ENCODE assay signal across 9 mouse cellular contexts in genomic region chr8:117410391-117410790, GRCm38 (mm10).
DNase-seq lines count a peak whose midpoint lies in the region; ATAC-seq and TF ChIP-seq lines count a peak whose summit lies in the region.
"Had no signal": no experiment of that assay in that cellular context is flagged by ENCODE, and none has a peak within 500 bp of the region (broad histone marks: within the 10 kb centered on the region; RNA-seq: fewer than 3 reads in every experiment).

No protein-coding gene starts in this region.

- peaks cover 3% of the 10 kb centered on the region; the same call in 1 of the 2 replicates for H3K4me1 ChIP-seq in liver, embryonic 13.5 days (replicated peaks)
- 0 out of 2 replicates have a peak, but pooled peaks cover 5% of the 10 kb centered on the region for H3K4me1 ChIP-seq in liver, embryonic 12.5 days
- H3K4me1 ChIP-seq in heart, embryonic 12.5 days (replicated peaks) = peaks cover 44% of the 10 kb centered on the region
- H3K4me1 ChIP-seq in stomach, postnatal 0 days (replicated peaks; ENCODE audit: control insufficient read depth, insufficient read depth) = peaks cover 4% of the 10 kb centered on the region; the same call in 1 of the 2 replicates
- no peaks in the 10 kb centered on the region for H3K4me1 ChIP-seq in forebrain, embryonic 11.5 days (replicated peaks; ENCODE audit: control insufficient read depth, insufficient read depth, low read length)
- H3K4me1 ChIP-seq in forebrain, embryonic 12.5 days = peaks cover 14% of the 10 kb centered on the region

- ATAC-seq in liver, embryonic 13.5 days (ENCODE audit: low read depth) = no peak
- ATAC-seq in liver, embryonic 12.5 days = no peak
- peak; percentile 66; the same call in 1 of the 2 replicates for ATAC-seq in heart, embryonic 12.5 days (ENCODE audit: insufficient number of reproducible peaks, low FRiP score)
- peak; percentile 68; the same call in 1 of the 2 replicates for ATAC-seq in stomach, postnatal 0 days (ENCODE audit: low FRiP score, low TSS enrichment)
- ATAC-seq in forebrain, embryonic 11.5 days (replicated peaks; ENCODE audit: low FRiP score) = no peak
- no peak for ATAC-seq in forebrain, embryonic 12.5 days (ENCODE audit: low FRiP score)

- no peak for TF ChIP-seq EP300 in stomach, postnatal 0 days (optimal IDR thresholded peaks at IDR 0.05)

- no peaks in the 10 kb centered on the region for H3K9me3 ChIP-seq in liver, embryonic 13.5 days (replicated peaks)
- no peaks in the 10 kb centered on the region for H3K9me3 ChIP-seq in liver, embryonic 12.5 days (replicated peaks)
- no peaks in the 10 kb centered on the region for H3K9me3 ChIP-seq in heart, embryonic 12.5 days (replicated peaks)
- no peaks in the 10 kb centered on the region for H3K9me3 ChIP-seq in stomach, postnatal 0 days (ENCODE audit: control insufficient read depth, low read length)
- H3K9me3 ChIP-seq in forebrain, embryonic 11.5 days (ENCODE audit: control insufficient read depth, low read length) = no peaks in the 10 kb centered on the region
- no peaks in the 10 kb centered on the region for H3K9me3 ChIP-seq in forebrain, embryonic 12.5 days
- H3K9me3 ChIP-seq: heart, embryonic 15.5 days had no signal

- H3K27me3 ChIP-seq in liver, embryonic 13.5 days = no peaks in the 10 kb centered on the region
- H3K27me3 ChIP-seq in liver, embryonic 12.5 days (replicated peaks) = no peaks in the 10 kb centered on the region
- no peaks in the 10 kb centered on the region for H3K27me3 ChIP-seq in heart, embryonic 12.5 days (replicated peaks)
- H3K27me3 ChIP-seq in stomach, postnatal 0 days (ENCODE audit: control insufficient read depth, insufficient read depth, low read length) = no peaks in the 10 kb centered on the region
- H3K27me3 ChIP-seq in forebrain, embryonic 11.5 days (ENCODE audit: control insufficient read depth, insufficient read depth, low read length) = no peaks in the 10 kb centered on the region
- no peaks in the 10 kb centered on the region for H3K27me3 ChIP-seq in forebrain, embryonic 12.5 days
- H3K27me3 ChIP-seq: heart, embryonic 15.5 days had no signal

- no peak overlapping the region for H3K4me2 ChIP-seq in liver, embryonic 13.5 days
- no peak overlapping the region for H3K4me2 ChIP-seq in liver, embryonic 12.5 days
- H3K4me2 ChIP-seq in heart, embryonic 12.5 days = no peak overlapping the region
- H3K4me2 ChIP-seq in stomach, postnatal 0 days (replicated peaks; ENCODE audit: low read depth) = peak overlapping the region; percentile 30
- no peak overlapping the region for H3K4me2 ChIP-seq in forebrain, embryonic 11.5 days (ENCODE audit: low read depth, low read length, severe bottlenecking)
- H3K4me2 ChIP-seq in forebrain, embryonic 12.5 days = no peak overlapping the region
- H3K4me2 ChIP-seq: heart, embryonic 15.5 days had no signal

- H3K36me3 ChIP-seq in liver, embryonic 13.5 days = peaks cover 30% of the 10 kb centered on the region
- peaks cover 27% of the 10 kb centered on the region for H3K36me3 ChIP-seq in liver, embryonic 12.5 days
- H3K36me3 ChIP-seq in heart, embryonic 12.5 days = no peaks in the 10 kb centered on the region
- H3K36me3 ChIP-seq in stomach, postnatal 0 days (ENCODE audit: control insufficient read depth, insufficient read depth, low read length) = no peaks in the 10 kb centered on the region; the same call in 1 of the 2 replicates
- H3K36me3 ChIP-seq in forebrain, embryonic 11.5 days (ENCODE audit: control insufficient read depth, insufficient read depth, low read length) = no peaks in the 10 kb centered on the region; the same call in 1 of the 2 replicates
- no peaks in the 10 kb centered on the region for H3K36me3 ChIP-seq in forebrain, embryonic 12.5 days (replicated peaks)
- H3K36me3 ChIP-seq: heart, embryonic 15.5 days had no signal

- no peak for DNase-seq in liver, embryonic 13.5 days
- DNase-seq in kidney, postnatal 10 days = peak; percentile 67
- DNase-seq in stomach, postnatal 0 days (ENCODE audit: low spot score) = peak; percentile 32
- DNase-seq in forebrain, embryonic 11.5 days (ENCODE audit: low spot score) = no peak
- no peak for DNase-seq in c-Kit-positive CD71-positive TER-119-positive erythroid progenitor cells, embryonic 14.5 days (ENCODE audit: low spot score)

- no peak overlapping the region for H3K9ac ChIP-seq in liver, embryonic 13.5 days
- H3K9ac ChIP-seq in liver, embryonic 12.5 days = no peak overlapping the region
- H3K9ac ChIP-seq in heart, embryonic 12.5 days = no peak overlapping the region
- H3K9ac ChIP-seq in stomach, postnatal 0 days (ENCODE audit: low read length) = no peak overlapping the region
- no peak overlapping the region for H3K9ac ChIP-seq in forebrain, embryonic 11.5 days (ENCODE audit: low read length)
- no peak overlapping the region for H3K9ac ChIP-seq in forebrain, embryonic 12.5 days
- H3K9ac ChIP-seq: heart, embryonic 15.5 days had no signal

- 0 out of 2 replicates have a peak overlapping the region, but pooled peaks have one; percentile 23 for H3K27ac ChIP-seq in liver, embryonic 13.5 days
- no peak overlapping the region for H3K27ac ChIP-seq in liver, embryonic 12.5 days
- no peak overlapping the region for H3K27ac ChIP-seq in heart, embryonic 12.5 days (ENCODE audit: poor library complexity, severe bottlenecking)
- H3K27ac ChIP-seq in stomach, postnatal 0 days (replicated peaks) = peak overlapping the region; percentile 35
- no peak overlapping the region for H3K27ac ChIP-seq in forebrain, embryonic 11.5 days (ENCODE audit: low read depth, low read length)
- H3K27ac ChIP-seq in forebrain, embryonic 12.5 days = no peak overlapping the region
- H3K27ac ChIP-seq: heart, embryonic 15.5 days had no signal

- no peak for TF ChIP-seq CTCF in stomach, postnatal 0 days (IDR thresholded peaks at IDR 0.05; ENCODE audit: low read depth)

- WGBS in liver, embryonic 13.5 days (ENCODE audit: insufficient replicate concordance) = 74% methylated on average over 10 of the region's 10 CpGs
- WGBS in liver, embryonic 12.5 days (ENCODE audit: insufficient replicate concordance) = 74% methylated on average over 10 of the region's 10 CpGs
- WGBS in heart, embryonic 12.5 days = 51% methylated on average over 10 of the region's 10 CpGs
- 27% methylated on average over 10 of the region's 10 CpGs for WGBS in stomach, postnatal 0 days
- WGBS in forebrain, embryonic 11.5 days = 80% methylated on average over 10 of the region's 10 CpGs
- WGBS in forebrain, embryonic 12.5 days = 85% methylated on average over 10 of the region's 10 CpGs

- no peak overlapping the region for H3K4me3 ChIP-seq in liver, embryonic 13.5 days (replicated peaks)
- no peak overlapping the region for H3K4me3 ChIP-seq in liver, embryonic 12.5 days
- no peak overlapping the region for H3K4me3 ChIP-seq in heart, embryonic 12.5 days
- H3K4me3 ChIP-seq in stomach, postnatal 0 days (ENCODE audit: low read depth, low read length) = peak overlapping the region; percentile 12; the same call in 1 of the 2 replicates
- H3K4me3 ChIP-seq in forebrain, embryonic 11.5 days (ENCODE audit: low read depth, low read length) = no peak overlapping the region
- no peak overlapping the region for H3K4me3 ChIP-seq in forebrain, embryonic 12.5 days (replicated peaks)
- H3K4me3 ChIP-seq: heart, embryonic 15.5 days had no signal

Comparison
In these comparisons a context has a peak if more than half of its experiments do, and no peak if none do; other contexts are left out.
1. H3K27ac ChIP-seq: peak in liver, embryonic 13.5 days (single experiment) and stomach, postnatal 0 days (single experiment); none in liver, embryonic 12.5 days (single experiment), heart, embryonic 12.5 days (single experiment), forebrain, embryonic 11.5 days (single experiment) and forebrain, embryonic 12.5 days (single experiment).
2. ATAC-seq: peak in heart, embryonic 12.5 days (single experiment) and stomach, postnatal 0 days (single experiment); none in liver, embryonic 13.5 days (single experiment), liver, embryonic 12.5 days (single experiment), forebrain, embryonic 11.5 days (single experiment) and forebrain, embryonic 12.5 days (single experiment).
3. DNase-seq: peak in kidney, postnatal 10 days (single experiment) and stomach, postnatal 0 days (single experiment); none in liver, embryonic 13.5 days (single experiment), forebrain, embryonic 11.5 days (single experiment) and c-Kit-positive CD71-positive TER-119-positive erythroid progenitor cells, embryonic 14.5 days (single experiment).